Comparison of ENCODE assay signal across 8 mouse cellular contexts in the genomic region with DNA sequence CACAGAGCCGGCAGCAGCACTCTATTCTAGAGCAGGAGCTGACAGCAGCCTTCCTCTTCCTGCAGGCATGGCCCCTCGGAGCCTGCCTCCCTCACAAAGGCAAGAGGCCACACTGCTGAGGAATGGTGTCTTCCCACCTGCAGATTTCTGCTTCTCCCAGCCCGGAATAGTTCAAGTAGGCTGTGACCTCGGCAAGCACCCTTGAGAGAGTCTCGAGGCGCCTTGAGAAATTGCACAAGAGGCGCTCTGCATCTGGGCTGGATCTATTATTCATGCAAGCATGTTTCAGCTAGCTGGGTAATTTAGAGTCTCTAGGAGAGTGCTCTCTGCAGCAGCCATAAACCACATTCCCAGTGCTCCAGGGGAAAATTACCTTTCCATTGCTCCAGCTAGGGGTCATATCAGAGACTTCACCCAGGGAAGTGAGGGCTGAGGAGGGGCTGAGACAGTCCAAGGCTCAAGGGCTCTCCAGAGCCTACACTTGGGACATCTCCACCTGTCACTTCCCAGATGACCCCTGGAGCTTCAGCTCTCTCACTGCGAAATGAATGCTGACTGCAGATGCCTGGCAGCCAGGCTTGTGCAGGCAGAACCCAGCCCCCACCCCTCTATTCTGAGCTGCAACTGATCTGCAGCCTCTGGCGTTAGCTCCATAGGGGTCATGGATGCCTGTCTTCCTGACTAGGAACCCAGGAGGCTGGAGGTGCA.
A peak's percentile ranks its signal among the peaks of the same experiment; 100 is the strongest.
DNase-seq lines count a peak whose midpoint lies in the region; ATAC-seq and TF ChIP-seq lines count a peak whose summit lies in the region.

No protein-coding gene starts in this region.

- H3K9ac ChIP-seq in forebrain, embryonic 14.5 days (ENCODE audit: low read length), result peak overlapping the region; percentile 56
- H3K9ac ChIP-seq in midbrain, embryonic 14.5 days (replicated peaks; ENCODE audit: low read length), result peak overlapping the region; percentile 25; the same call in 1 of the 2 replicates

- no peaks in the 10 kb centered on the region for H3K27me3 ChIP-seq in forebrain, embryonic 14.5 days (replicated peaks; ENCODE audit: control insufficient read depth, insufficient read depth, low read length)
- no peaks in the 10 kb centered on the region for H3K27me3 ChIP-seq in midbrain, embryonic 14.5 days (ENCODE audit: control insufficient read depth, insufficient read depth, low read length)

- H3K4me3 ChIP-seq in gastrocnemius, adult 2 months, result no peak overlapping the region
- H3K4me3 ChIP-seq in forebrain, embryonic 14.5 days (ENCODE audit: low read depth, low read length), result peak overlapping the region; percentile 10; the same call in 1 of the 2 replicates
- H3K4me3 ChIP-seq in midbrain, embryonic 14.5 days (replicated peaks; ENCODE audit: low read depth, low read length), result no peak overlapping the region

- intact Hi-C loops in gastrocnemius, adult 2 months (cut with DNase I), result no loop called here

- no peaks in the 10 kb centered on the region for H3K36me3 ChIP-seq in forebrain, embryonic 14.5 days (ENCODE audit: control insufficient read depth, insufficient read depth, low read length)
- no peaks in the 10 kb centered on the region for H3K36me3 ChIP-seq in midbrain, embryonic 14.5 days (ENCODE audit: control insufficient read depth, insufficient read depth, low read length)

- no peaks in the 10 kb centered on the region for H3K9me3 ChIP-seq in forebrain, embryonic 14.5 days (replicated peaks; ENCODE audit: control insufficient read depth, low read length)
- no peaks in the 10 kb centered on the region for H3K9me3 ChIP-seq in midbrain, embryonic 14.5 days (ENCODE audit: control insufficient read depth, low read length)

- DNase-seq in gastrocnemius, adult 2 months, result peak; percentile 22
- no peak for DNase-seq in gastrocnemius, postnatal 4 days (ENCODE audit: low spot score in 2 of 2)
- peak; percentile 56 for DNase-seq in adrenal gland, postnatal 14 days
- peak; percentile 74 for DNase-seq in forebrain, embryonic 14.5 days (ENCODE audit: low spot score)
- DNase-seq in left cerebral cortex, adult 9 months (ENCODE audit: low spot score in 2 of 2), result peak; percentile 58 to 79
- DNase-seq in midbrain, embryonic 14.5 days, result peak; percentile 78
- DNase-seq in urinary bladder, adult 18-20 months (ENCODE audit: low spot score in 2 of 2), result no peak

- H3K27ac ChIP-seq in gastrocnemius, adult 2 months, result no peak overlapping the region
- peak overlapping the region; percentile 91 for H3K27ac ChIP-seq in forebrain, embryonic 14.5 days (ENCODE audit: low read depth, low read length)
- peak overlapping the region; percentile 94 for H3K27ac ChIP-seq in midbrain, embryonic 14.5 days (replicated peaks; ENCODE audit: low read depth, low read length)

- no peak for TF ChIP-seq CTCF in gastrocnemius, adult 2 months (IDR thresholded peaks at IDR 0.05)

- peak overlapping the region; percentile 50 for H3K4me2 ChIP-seq in forebrain, embryonic 14.5 days (ENCODE audit: low read length)
- peak overlapping the region; percentile 37 for H3K4me2 ChIP-seq in midbrain, embryonic 14.5 days (ENCODE audit: low read length)

- ATAC-seq in forebrain, embryonic 14.5 days, result peak; percentile 74
- ATAC-seq in midbrain, embryonic 14.5 days (ENCODE audit: low FRiP score, low TSS enrichment), result peak; percentile 75
- ATAC-seq in erythroid progenitor cell, adult 5-6 weeks (replicated peaks; ENCODE audit: low FRiP score, poor library complexity, severe bottlenecking), result no peak

- H3K4me1 ChIP-seq in forebrain, embryonic 14.5 days (ENCODE audit: control insufficient read depth, insufficient read depth, low read length), result peaks cover 21% of the 10 kb centered on the region
- H3K4me1 ChIP-seq in midbrain, embryonic 14.5 days (ENCODE audit: control insufficient read depth, insufficient read depth, low read length), result peaks cover 31% of the 10 kb centered on the region

- 3% methylated on average over 9 of the region's 9 CpGs for WGBS in forebrain, embryonic 14.5 days
- WGBS in midbrain, embryonic 14.5 days, result 3% methylated on average over 9 of the region's 9 CpGs

Comparison
In these comparisons a context has a peak if more than half of its experiments do, and no peak if none do; other contexts are left out.
1. DNase-seq: peak in gastrocnemius, adult 2 months (single experiment), adrenal gland, postnatal 14 days (single experiment), forebrain, embryonic 14.5 days (single experiment), left cerebral cortex, adult 9 months (2 of 2) and midbrain, embryonic 14.5 days (single experiment); none in gastrocnemius, postnatal 4 days (0 of 2) and urinary bladder, adult 18-20 months (0 of 2).